Mouse (Mus musculus) testis, adult 2 months (tissue): Measurements from ENCODE around the gene 1700061G19Rik. TPM values are rescaled to one million over a fixed set of nuclear protein-coding genes. Genes with fewer than 3 reads are reported as not detected.

Experiments
- H3K27ac ChIP-seq: fragments of 200-500 bp; 2 replicates; pipeline ENCODE4 v1.5.1; 2012; ENCODE audit warnings: low read depth, low read length; ENCODE audit not compliant: control insufficient read depth, insufficient read depth
- H3K27me3 ChIP-seq: fragments of 200-500 bp; 2 replicates; pipeline ENCODE4 v1.6.1; 2012; ENCODE audit warnings: mild to moderate bottlenecking, low read length, moderate library complexity; ENCODE audit not compliant: control insufficient read depth, insufficient read depth
- H3K36me3 ChIP-seq: fragments of 200-500 bp; 2 replicates; pipeline ENCODE4 v1.6.1; 2012; ENCODE audit warnings: mild to moderate bottlenecking, low read length; ENCODE audit not compliant: control insufficient read depth, insufficient read depth
- H3K4me1 ChIP-seq: fragments of 200-500 bp; 2 replicates; pipeline ENCODE4 v1.6.1; 2012; ENCODE audit warnings: low read length; ENCODE audit not compliant: control insufficient read depth, insufficient read depth
- H3K4me3 ChIP-seq: fragments of 200-500 bp; 2 replicates; pipeline ENCODE4 v1.5.1; 2012; ENCODE audit warnings: low read depth, mild to moderate bottlenecking, low read length, moderate library complexity, mixed read lengths; ENCODE audit not compliant: control insufficient read depth
- CTCF ChIP-seq: fragments of 200-500 bp; IDR thresholded peaks from 2 replicates; pipeline ENCODE4 v1.5.1; 2012; ENCODE audit warnings: low read depth, mild to moderate bottlenecking, inconsistent platforms, low read length, moderate library complexity; ENCODE audit not compliant: control insufficient read depth, insufficient read depth, insufficient replicate concordance
- POLR2A ChIP-seq: fragments of 200-500 bp; IDR thresholded peaks from 2 replicates; pipeline ENCODE4 v1.6.1; 2012; ENCODE audit warnings: low read depth, mild to moderate bottlenecking, inconsistent platforms, low read length, moderate library complexity; ENCODE audit not compliant: control insufficient read depth
- polyA plus RNA-seq: library from polyadenylated mRNA; depleted of rRNA; stranded (reverse); fragments of >200 nt; gene quantifications from 2 replicates; pipeline ENCODE4 v1.2.3, GENCODE M21; 2012

Gene 1700061G19Rik
- polyA plus RNA-seq, 1 experiment = 157 TPM

GRCm38 (mm10) chr17:56855421-56855820 is 19.9 kb upstream of the 1700061G19Rik start:
- Histone ChIP-seq H3K27me3 (no peaks in the 10 kb centered on the region), H3K4me3 (no peak overlapping the region), H3K4me1 (no peaks in the 10 kb centered on the region), H3K27ac (no peak overlapping the region), H3K36me3 (no peaks in the 10 kb centered on the region)
- TF ChIP-seq POLR2A (no peak), CTCF (no peak)

DNA sequence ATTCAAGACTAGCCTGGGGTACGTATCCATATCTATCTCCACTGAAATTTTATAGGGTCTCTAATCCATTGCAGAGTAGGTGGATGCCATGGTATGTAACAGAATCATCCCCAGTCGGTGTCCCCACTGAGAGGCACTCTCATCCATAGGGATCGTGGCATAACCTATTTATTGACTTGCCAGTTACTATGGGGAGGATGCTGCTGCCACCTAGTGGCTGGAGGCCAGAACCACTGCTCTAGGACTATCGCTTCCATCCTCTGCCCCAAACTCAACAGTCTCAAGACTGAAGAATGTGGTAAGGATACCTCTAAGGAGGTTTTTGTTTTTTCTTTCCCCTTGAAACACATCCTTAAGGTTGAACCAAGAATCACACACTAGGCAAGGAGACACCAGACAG is 17.1 kb upstream of the 1700061G19Rik start:
- Histone ChIP-seq H3K27ac (no peak overlapping the region), H3K4me3 (no peak overlapping the region), H3K27me3 (no peaks in the 10 kb centered on the region), H3K4me1 (no peaks in the 10 kb centered on the region; the same call in 1 of the 2 replicates), H3K36me3 (no peaks in the 10 kb centered on the region)
- peak; percentile 94; the same call in 1 of the 2 replicates for TF ChIP-seq CTCF
- TF ChIP-seq POLR2A = no peak

GRCm38 (mm10) chr17:56858922-56859321 is 16.4 kb upstream of the 1700061G19Rik start:
- no peaks in the 10 kb centered on the region for H3K27me3 ChIP-seq
- TF ChIP-seq CTCF = no peak
- no peak for TF ChIP-seq POLR2A
- no peak overlapping the region for H3K27ac ChIP-seq
- H3K4me1 ChIP-seq = no peaks in the 10 kb centered on the region; the same call in 1 of the 2 replicates
- no peaks in the 10 kb centered on the region for H3K36me3 ChIP-seq
- H3K4me3 ChIP-seq = no peak overlapping the region

- TF ChIP-seq CTCF (no peak), POLR2A (no peak)
- H3K36me3 ChIP-seq = no peaks in the 10 kb centered on the region
- H3K4me1 ChIP-seq = no peaks in the 10 kb centered on the region; the same call in 1 of the 2 replicates
- no peak overlapping the region for H3K27ac ChIP-seq
- H3K27me3 ChIP-seq = no peaks in the 10 kb centered on the region
- H3K4me3 ChIP-seq = no peak overlapping the region
Observed at GRCm38 (mm10) chr17:56861197-56861596, 14.1 kb upstream of the 1700061G19Rik start.

- Histone ChIP-seq H3K4me1 (peaks cover 7% of the 10 kb centered on the region), H3K4me3 (no peak overlapping the region), H3K27ac (no peak overlapping the region), H3K36me3 (no peaks in the 10 kb centered on the region), H3K27me3 (no peaks in the 10 kb centered on the region)
- TF ChIP-seq CTCF = no peak
- no peak for TF ChIP-seq POLR2A
Observed at GRCm38 (mm10) chr17:56866071-56866470, 9.2 kb upstream of the 1700061G19Rik start.

GRCm38 (mm10) chr17:56869481-56869977 is 5.7 kb upstream of the 1700061G19Rik start:
- Histone ChIP-seq H3K36me3 (no peaks in the 10 kb centered on the region), H3K4me1 (peaks cover 7% of the 10 kb centered on the region), H3K27ac (no peak overlapping the region), H3K27me3 (no peaks in the 10 kb centered on the region), H3K4me3 (no peak overlapping the region)
- TF ChIP-seq CTCF (no peak), POLR2A (no peak)

- no peaks in the 10 kb centered on the region for H3K27me3 ChIP-seq
- peak overlapping the region; percentile 44 for H3K4me3 ChIP-seq
- TF ChIP-seq POLR2A = no peak
- no peak for TF ChIP-seq CTCF
- H3K27ac ChIP-seq = no peak overlapping the region
- no peaks in the 10 kb centered on the region for H3K36me3 ChIP-seq
- H3K4me1 ChIP-seq = peaks cover 10% of the 10 kb centered on the region
Observed at GRCm38 (mm10) chr17:56870287-56870953, 4.9 kb upstream of the 1700061G19Rik start.

GRCm38 (mm10) chr17:56871767-56872166 is 3.5 kb upstream of the 1700061G19Rik start:
- Histone ChIP-seq H3K4me1 (peaks cover 11% of the 10 kb centered on the region), H3K4me3 (peak overlapping the region; percentile 80), H3K27me3 (no peaks in the 10 kb centered on the region), H3K27ac (no peak overlapping the region), H3K36me3 (no peaks in the 10 kb centered on the region)
- no peak for TF ChIP-seq CTCF
- TF ChIP-seq POLR2A = no peak
